Mouse (Mus musculus) midbrain, embryonic 12.5 days (tissue): ENCODE results near the gene Znhit2. TPM values are rescaled to one million over a fixed set of nuclear protein-coding genes. Genes with fewer than 3 reads are reported as not detected.

Experiments
- ATAC-seq: fragments of 200-750 bp; cut with Nextera tagmentation; 2 replicates; pipeline ENCODE4 v1.8.0; 2017; ENCODE audit warnings: low read depth, moderate TSS enrichment, moderate library complexity; ENCODE audit not compliant: low FRiP score
- H3K27ac ChIP-seq: fragments of 300-500 bp; sonication (generic); replicated peaks from 2 replicates; pipeline ENCODE4 v1.5.1; 2016; ENCODE audit warnings: mild to moderate bottlenecking
- H3K27me3 ChIP-seq: fragments of 300-500 bp; sonication (generic); 2 replicates; pipeline ENCODE4 v1.6.1; 2016; ENCODE audit warnings: mild to moderate bottlenecking
- H3K36me3 ChIP-seq: fragments of 300-500 bp; sonication (generic); 2 replicates; pipeline ENCODE4 v1.6.1; 2016
- H3K4me1 ChIP-seq: fragments of 300-500 bp; sonication (generic); 2 replicates; pipeline ENCODE4 v1.6.1; 2016
- H3K4me2 ChIP-seq: fragments of 300-500 bp; sonication (generic); replicated peaks from 2 replicates; pipeline ENCODE4 v1.6.1; 2016; ENCODE audit warnings: mild to moderate bottlenecking, moderate library complexity
- H3K4me3 ChIP-seq: fragments of 300-500 bp; sonication (generic); 2 replicates; pipeline ENCODE4 v1.5.1; 2016; ENCODE audit warnings: mild to moderate bottlenecking
- H3K9ac ChIP-seq: fragments of 300-500 bp; sonication (generic); replicated peaks from 2 replicates; pipeline ENCODE4 v1.6.1; 2016; ENCODE audit warnings: mild to moderate bottlenecking, moderate library complexity
- H3K9me3 ChIP-seq: fragments of 300-500 bp; sonication (generic); 2 replicates; pipeline ENCODE4 v1.6.1; 2016; ENCODE audit warnings: mild to moderate bottlenecking
- WGBS: fragments of 180-500 bp; shearing (Covaris S2); methylation state at CpG from one replicate; pipeline ENCODE4 v1.1.7; 2016; 5-methylcytosine and 5-hydroxymethylcytosine counted together
- polyA plus RNA-seq: library from polyadenylated mRNA; unstranded; fragments of >200 nt; fragmentation: Nextera tagmentation; extraction: Ambion mirVana; gene quantifications from 2 replicates; pipeline ENCODE4 v1.2.1, GENCODE M21; 2016

The Znhit2 gene
- polyA plus RNA-seq, 1 experiment from 2014 or later = 30.8 TPM

- H3K4me1 ChIP-seq = peaks cover 31% of the 10 kb centered on the region
- peak; percentile 71 for ATAC-seq
- under 1% methylated on average over 30 of the region's 30 CpGs for WGBS
Measured at GRCm38 (mm10) chr19:6067011-6067723, 6.2 kb downstream of the Znhit2 start.

GRCm38 (mm10) chr19:6067724-6068415 is 6.9 kb downstream of the Znhit2 start, which contains the start of gene Tm7sf2:
TSS of gene Tm7sf2 (minus strand) at chr19:6068373.
- Histone ChIP-seq H3K27me3 (no peaks in the 10 kb centered on the region), H3K4me2 (peak within 1 kb of the TSS; percentile 93), H3K27ac (peak within 1 kb of the TSS; percentile 88), H3K9me3 (no peaks in the 10 kb centered on the region), H3K4me3 (peak within 1 kb of the TSS; percentile 56), H3K9ac (peak within 1 kb of the TSS; percentile 75), H3K4me1 (peaks cover 24% of the 10 kb centered on the region), H3K36me3 (peaks cover 30% of the 10 kb centered on the region)
- ATAC-seq = peak; percentile 92
- WGBS = 9% methylated on average over 33 of the region's 33 CpGs

More at GRCm38 (mm10) chr19:6067011-6067723, 6.2 kb downstream of the Znhit2 start:
- no peaks in the 10 kb centered on the region for H3K9me3 ChIP-seq
- peak overlapping the region; percentile 56 for H3K4me3 ChIP-seq
- peak overlapping the region; percentile 93 for H3K4me2 ChIP-seq
- H3K36me3 ChIP-seq = peaks cover 30% of the 10 kb centered on the region
- H3K27me3 ChIP-seq = no peaks in the 10 kb centered on the region
- peak overlapping the region; percentile 75 for H3K9ac ChIP-seq
- peak overlapping the region; percentile 88 for H3K27ac ChIP-seq

GRCm38 (mm10) chr19:6068951-6069350 is 8.0 kb downstream of the Znhit2 start:
- Histone ChIP-seq H3K9me3 (no peaks in the 10 kb centered on the region), H3K36me3 (peaks cover 33% of the 10 kb centered on the region), H3K27ac (no peak overlapping the region), H3K4me2 (no peak overlapping the region), H3K9ac (no peak overlapping the region), H3K4me3 (no peak overlapping the region), H3K27me3 (no peaks in the 10 kb centered on the region), H3K4me1 (peaks cover 20% of the 10 kb centered on the region)
- ATAC-seq = no peak
- 85% methylated on average over 4 of the region's 4 CpGs for WGBS

- H3K9me3 ChIP-seq = no peaks in the 10 kb centered on the region
- no peak overlapping the region for H3K4me2 ChIP-seq
- WGBS = 90% methylated on average over 10 of the region's 10 CpGs
- no peak for ATAC-seq
- H3K9ac ChIP-seq = no peak overlapping the region
- no peak overlapping the region for H3K4me3 ChIP-seq
- no peaks in the 10 kb centered on the region for H3K27me3 ChIP-seq
- H3K4me1 ChIP-seq = peaks cover 20% of the 10 kb centered on the region
- no peak overlapping the region for H3K27ac ChIP-seq
- H3K36me3 ChIP-seq = peaks cover 41% of the 10 kb centered on the region
Measured at GRCm38 (mm10) chr19:6069851-6070250, 8.9 kb downstream of the Znhit2 start.

- H3K36me3 ChIP-seq = peaks cover 44% of the 10 kb centered on the region
- H3K9ac ChIP-seq = no peak overlapping the region
Measured at GRCm38 (mm10) chr19:6070571-6071250, 9.7 kb downstream of the Znhit2 start.

GRCm38 (mm10) chr19:6071261-6071660 is 10.3 kb downstream of the Znhit2 start:
- Histone ChIP-seq H3K27ac (no peak overlapping the region), H3K9ac (no peak overlapping the region), H3K4me1 (peaks cover 25% of the 10 kb centered on the region), H3K36me3 (peaks cover 44% of the 10 kb centered on the region), H3K27me3 (no peaks in the 10 kb centered on the region), H3K4me2 (no peak overlapping the region), H3K4me3 (no peak overlapping the region), H3K9me3 (no peaks in the 10 kb centered on the region)
- WGBS = 96% methylated on average over 19 of the region's 19 CpGs
- ATAC-seq = no peak

More at GRCm38 (mm10) chr19:6070571-6071250, 9.7 kb downstream of the Znhit2 start:
- WGBS = 92% methylated on average over 31 of the region's 31 CpGs
- H3K27ac ChIP-seq = no peak overlapping the region
- no peak overlapping the region for H3K4me2 ChIP-seq
- H3K9me3 ChIP-seq = no peaks in the 10 kb centered on the region
- H3K27me3 ChIP-seq = no peaks in the 10 kb centered on the region
- peaks cover 23% of the 10 kb centered on the region for H3K4me1 ChIP-seq
- ATAC-seq = no peak
- no peak overlapping the region for H3K4me3 ChIP-seq

GRCm38 (mm10) chr19:6073889-6074288 is 12.9 kb downstream of the Znhit2 start:
- Histone ChIP-seq H3K4me1 (peaks cover 17% of the 10 kb centered on the region), H3K36me3 (peaks cover 42% of the 10 kb centered on the region), H3K4me2 (no peak overlapping the region), H3K27ac (no peak overlapping the region), H3K4me3 (no peak overlapping the region), H3K9me3 (no peaks in the 10 kb centered on the region), H3K9ac (no peak overlapping the region), H3K27me3 (no peaks in the 10 kb centered on the region)
- ATAC-seq = no peak
- 92% methylated on average over 5 of the region's 5 CpGs for WGBS

- H3K27me3 ChIP-seq = no peaks in the 10 kb centered on the region
- peak within 1 kb of the TSS; percentile 91 for H3K4me2 ChIP-seq
- peak within 1 kb of the TSS; percentile 80 for H3K4me3 ChIP-seq
- peak; percentile 86 for ATAC-seq
- H3K4me1 ChIP-seq = peaks cover 17% of the 10 kb centered on the region
- no peaks in the 10 kb centered on the region for H3K9me3 ChIP-seq
- H3K36me3 ChIP-seq = peaks cover 36% of the 10 kb centered on the region
- H3K27ac ChIP-seq = peak within 1 kb of the TSS; percentile 85
- peak within 1 kb of the TSS; percentile 82 for H3K9ac ChIP-seq
- WGBS = 1% methylated on average over 33 of the region's 33 CpGs
Measured at GRCm38 (mm10) chr19:6076564-6077393, 15.8 kb downstream of the Znhit2 start, which contains the start of gene Vps51. TSS of gene Vps51 (minus strand) at chr19:6077231.

GRCm38 (mm10) chr19:6079983-6080480 is 19.0 kb downstream of the Znhit2 start, which contains the start of gene Tmem262:
TSS of gene Tmem262 (plus strand) at chr19:6080033.
- no peak within 1 kb of the TSS for H3K27ac ChIP-seq
- 97% methylated on average over 12 of the region's 12 CpGs for WGBS
- no peak within 1 kb of the TSS for H3K4me3 ChIP-seq
- no peak for ATAC-seq
- H3K4me2 ChIP-seq = no peak within 1 kb of the TSS
- H3K9me3 ChIP-seq = no peaks in the 10 kb centered on the region
- H3K36me3 ChIP-seq = peaks cover 35% of the 10 kb centered on the region
- no peak within 1 kb of the TSS; the same call in 1 of the 2 replicates for H3K9ac ChIP-seq
- no peaks in the 10 kb centered on the region for H3K27me3 ChIP-seq
- H3K4me1 ChIP-seq = peaks cover 28% of the 10 kb centered on the region

GRCm38 (mm10) chr19:6082156-6082555 is 21.2 kb downstream of the Znhit2 start, which contains the start of gene Gm28374:
TSS of gene Gm28374 (minus strand) at chr19:6082256.
- 89% methylated on average over 9 of the region's 9 CpGs for WGBS
- Histone ChIP-seq H3K4me3 (no peak within 1 kb of the TSS), H3K36me3 (peaks cover 43% of the 10 kb centered on the region)

More at GRCm38 (mm10) chr19:6082156-6082555, 21.2 kb downstream of the Znhit2 start, which contains the start of gene Gm28374:
- no peaks in the 10 kb centered on the region for H3K27me3 ChIP-seq
- H3K9ac ChIP-seq = no peak within 1 kb of the TSS
- H3K27ac ChIP-seq = no peak within 1 kb of the TSS
- H3K9me3 ChIP-seq = no peaks in the 10 kb centered on the region
- ATAC-seq = no peak
- peaks cover 30% of the 10 kb centered on the region for H3K4me1 ChIP-seq
- no peak within 1 kb of the TSS for H3K4me2 ChIP-seq
